Mouse (Mus musculus) erythroblast, embryonic 14.5 days (primary cell): Measurements from ENCODE around the gene Etv1.

Source experiments
- GATA1 ChIP-seq: IDR thresholded peaks from 2 replicates; pipeline ENCODE4 v1.6.1; 2012; ENCODE audit warnings: low read length, inconsistent platforms, mixed read lengths
- TAL1 ChIP-seq: IDR thresholded peaks from 3 replicates; pipeline ENCODE4 v1.6.1; 2012; ENCODE audit warnings: low read length, inconsistent platforms, mixed read lengths

DNA sequence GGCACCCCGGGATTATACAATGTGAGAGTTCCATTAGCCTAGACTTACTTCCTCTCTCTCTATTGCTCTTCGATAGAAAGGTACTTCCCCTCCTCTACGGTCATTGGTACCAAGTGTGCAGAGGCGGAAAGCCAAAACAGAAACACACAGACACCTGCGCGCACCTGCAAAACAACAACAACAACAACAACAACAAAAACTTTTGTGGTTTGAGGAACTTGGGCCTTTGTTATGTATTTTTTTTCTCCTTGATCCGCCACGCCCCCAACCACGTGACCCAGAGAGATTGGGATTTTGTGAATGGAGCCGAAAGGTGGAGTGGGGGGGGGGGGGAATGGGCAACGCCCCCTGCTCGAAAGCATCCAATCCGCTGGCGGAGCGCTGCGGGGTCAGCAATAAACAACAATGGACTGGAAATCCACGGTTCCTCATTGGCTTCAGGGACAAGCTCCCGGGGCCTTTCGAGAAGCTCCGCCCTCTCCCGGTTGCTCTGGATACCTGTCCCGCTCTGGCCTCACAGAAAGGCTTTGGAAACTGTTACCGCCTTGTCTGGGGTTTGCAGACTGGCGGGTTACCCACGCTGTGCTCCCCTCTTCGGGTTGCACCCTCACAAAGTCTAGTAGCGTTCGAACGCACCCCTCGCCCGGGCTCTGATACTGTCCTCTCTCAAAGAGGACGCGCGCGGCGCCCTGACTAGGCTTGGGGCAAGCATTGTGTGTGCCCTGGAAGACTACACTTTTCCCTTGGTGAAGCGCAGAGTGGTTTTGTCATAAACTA lies 693 bp upstream of the Etv1 start:
- TF ChIP-seq GATA1 (no peak), TAL1 (no peak)
